Mouse (Mus musculus) ES-Bruce4 (cell line): ENCODE data around the gene Dapk2.

ENCODE experiments used
- CTCF ChIP-seq: IDR thresholded peaks from one replicate; pipeline ENCODE4 v1.8.1; 2011; ENCODE audit warnings: low read depth, low read length
- POLR2A ChIP-seq: IDR thresholded peaks from one replicate; pipeline ENCODE4 v1.8.1; 2011; ENCODE audit warnings: low read length; ENCODE audit not compliant: insufficient read depth

- TF ChIP-seq CTCF (no peak), POLR2A (no peak)
Measured at GRCm38 (mm10) chr9:66237742-66238141, 79.7 kb downstream of the Dapk2 start.
